Mouse (Mus musculus) kidney, postnatal 10 days (tissue): ENCODE data around the gene Sbf1.

Experiments used
- DNase-seq: peaks from one replicate; pipeline ENCODE4 v3.0.0; 2021; ENCODE audit warnings: mixed read lengths

Gene Sbf1

GRCm38 (mm10) chr15:89282546-89282945 is 32.6 kb downstream of the Sbf1 start:
- no peak for DNase-seq

- DNase-seq, result no peak
Measured at GRCm38 (mm10) chr15:89277366-89277765, 37.7 kb downstream of the Sbf1 start.

- no peak for DNase-seq
Measured at GRCm38 (mm10) chr15:89275497-89275896, 39.6 kb downstream of the Sbf1 start.

- no peak for DNase-seq
Measured at GRCm38 (mm10) chr15:89264485-89264884, 50.6 kb downstream of the Sbf1 start.

GRCm38 (mm10) chr15:89258997-89259396 is 56.1 kb downstream of the Sbf1 start:
- DNase-seq, result no peak

GRCm38 (mm10) chr15:89255330-89255729 is 59.8 kb downstream of the Sbf1 start:
- DNase-seq, result no peak

- no peak for DNase-seq
Measured at GRCm38 (mm10) chr15:89249063-89249462, 66.0 kb downstream of the Sbf1 start.

- DNase-seq, result peak; percentile 17
Measured at GRCm38 (mm10) chr15:89241025-89241424, 74.1 kb downstream of the Sbf1 start.

- DNase-seq, result no peak
Measured at GRCm38 (mm10) chr15:89239751-89240392, 75.2 kb downstream of the Sbf1 start.
